11 mouse cellular contexts compared by ENCODE assay signal in the genomic region with DNA sequence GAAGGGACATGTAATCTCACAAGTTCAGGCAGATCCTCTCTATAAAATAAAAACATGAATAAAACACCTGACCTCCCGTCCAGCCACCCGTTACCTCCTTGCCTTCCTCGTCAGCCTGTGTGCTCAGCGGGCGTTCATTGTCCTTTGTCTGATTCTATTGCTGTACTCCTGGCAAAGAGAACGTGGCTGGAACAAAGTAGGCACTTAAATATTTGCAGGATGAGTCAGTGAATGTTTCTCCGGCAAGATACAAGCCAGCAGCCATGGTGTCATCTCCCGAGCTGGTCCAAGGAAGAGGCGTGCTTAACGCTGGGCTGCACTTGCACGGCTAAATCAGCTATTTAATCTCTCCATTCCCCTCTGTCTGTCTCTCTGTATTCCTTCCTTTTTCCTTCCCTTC. TPM values are rescaled to one million over a fixed set of nuclear protein-coding genes. Genes with fewer than 3 reads are reported as not detected.
DNase-seq lines count a peak whose midpoint lies in the region; ATAC-seq and TF ChIP-seq lines count a peak whose summit lies in the region.
"Had no signal": no experiment of that assay in that cellular context is flagged by ENCODE, and none has a peak within 500 bp of the region (broad histone marks: within the 10 kb centered on the region; RNA-seq: fewer than 3 reads in every experiment).

No protein-coding gene starts in this region.

- H3K27ac ChIP-seq in ES-E14 (ENCODE audit: insufficient read depth, low read depth, low read length, poor library complexity, severe bottlenecking), result no peak overlapping the region
- peak overlapping the region; percentile 76 for H3K27ac ChIP-seq in heart, postnatal 0 days (ENCODE audit: low read depth)
- no peak overlapping the region for H3K27ac ChIP-seq in midbrain, embryonic 13.5 days
- H3K27ac ChIP-seq: embryonic facial prominence, embryonic 12.5 days had no signal

- 0 out of 4 replicates have a peak, but pooled peaks cover 0 to 2% of the 10 kb centered on the region in 2 experiments for H3K4me1 ChIP-seq in ES-E14 (ENCODE audit: control insufficient read depth in 2 of 2, insufficient read depth in 2 of 2, low read length in 2 of 2, poor library complexity in 1 of 2)
- peaks cover 34% of the 10 kb centered on the region for H3K4me1 ChIP-seq in heart, postnatal 0 days (ENCODE audit: control insufficient read depth, insufficient read depth)
- peaks cover 30% of the 10 kb centered on the region for H3K4me1 ChIP-seq in midbrain, embryonic 13.5 days (replicated peaks)

- no peak for TF ChIP-seq EP300 in heart, postnatal 0 days (IDR thresholded peaks at IDR 0.05; ENCODE audit: low read depth)

- in situ Hi-C loops in ES-E14 (cut with MboI; ENCODE audit: low sequenced_read_pairs in 2 of 2, unreplicated experiment in 2 of 2), result no loop called here

- H3K4me2 ChIP-seq in heart, postnatal 0 days (ENCODE audit: low read depth, low read length), result peak overlapping the region; percentile 56
- no peak overlapping the region for H3K4me2 ChIP-seq in midbrain, embryonic 13.5 days (replicated peaks)
- H3K4me2 ChIP-seq: embryonic facial prominence, embryonic 12.5 days had no signal

- H3K9me3 ChIP-seq in ES-E14 (ENCODE audit: control insufficient read depth, insufficient read depth, low read depth, low read length), result no peaks in the 10 kb centered on the region
- no peaks in the 10 kb centered on the region for H3K9me3 ChIP-seq in heart, postnatal 0 days (replicated peaks; ENCODE audit: control insufficient read depth, low read length)
- no peaks in the 10 kb centered on the region for H3K9me3 ChIP-seq in midbrain, embryonic 13.5 days
- H3K9me3 ChIP-seq: embryonic facial prominence, embryonic 12.5 days had no signal

- peak; percentile 6 for DNase-seq in kidney, adult 11 months
- DNase-seq in kidney, adult 8-10 months, result no peak
- DNase-seq in ES-E14 (ENCODE audit: low read depth, low spot score), result peak; percentile 7
- peak; percentile 40 for DNase-seq in adrenal gland, postnatal 36 days
- DNase-seq in heart, postnatal 0 days (ENCODE audit: low spot score), result peak; percentile 72
- no peak for DNase-seq in layer of hippocampus, adult 9-11 months
- DNase-seq in layer of hippocampus, postnatal 25 days (ENCODE audit: extremely low spot score in 1 of 2, low spot score in 1 of 2), result no peak

- WGBS in heart, postnatal 0 days, result 8% methylated on average over 11 of the region's 11 CpGs
- WGBS in midbrain, embryonic 13.5 days, result 30% methylated on average over 11 of the region's 11 CpGs

- no peak for TF ChIP-seq CTCF in heart, postnatal 0 days (IDR thresholded peaks at IDR 0.05; ENCODE audit: low read depth)

- no peaks in the 10 kb centered on the region for H3K27me3 ChIP-seq in heart, postnatal 0 days (ENCODE audit: control insufficient read depth, insufficient read depth, low read length)
- no peaks in the 10 kb centered on the region; the same call in 1 of the 2 replicates for H3K27me3 ChIP-seq in midbrain, embryonic 13.5 days
- H3K27me3 ChIP-seq: embryonic facial prominence, embryonic 12.5 days had no signal

- H3K36me3 ChIP-seq in ES-E14 (ENCODE audit: control insufficient read depth, insufficient read depth, low read length, poor library complexity, severe bottlenecking), result no peaks in the 10 kb centered on the region
- no peaks in the 10 kb centered on the region for H3K36me3 ChIP-seq in heart, postnatal 0 days (replicated peaks; ENCODE audit: control insufficient read depth, insufficient read depth, low read length)
- no peaks in the 10 kb centered on the region; the same call in 1 of the 2 replicates for H3K36me3 ChIP-seq in midbrain, embryonic 13.5 days
- H3K36me3 ChIP-seq: embryonic facial prominence, embryonic 12.5 days had no signal

- ATAC-seq in heart, postnatal 0 days (ENCODE audit: insufficient read depth, low read depth), result peak; percentile 80; the same call in 1 of the 2 replicates
- ATAC-seq in midbrain, embryonic 13.5 days, result no peak

- no peak overlapping the region for H3K4me3 ChIP-seq in ES-E14 (ENCODE audit: insufficient read depth in 1 of 2, low read depth in 1 of 2, low read length in 2 of 2, poor library complexity in 1 of 2, severe bottlenecking in 1 of 2)
- H3K4me3 ChIP-seq in heart, postnatal 0 days (ENCODE audit: low read depth, low read length), result peak overlapping the region; percentile 25
- H3K4me3 ChIP-seq in midbrain, embryonic 13.5 days (replicated peaks), result no peak overlapping the region
- H3K4me3 ChIP-seq: embryonic facial prominence, embryonic 12.5 days had no signal

- H3K9ac ChIP-seq in ES-E14 (ENCODE audit: insufficient read depth, low read depth, low read length, poor library complexity, severe bottlenecking), result no peak overlapping the region
- peak overlapping the region; percentile 26 for H3K9ac ChIP-seq in heart, postnatal 0 days (replicated peaks; ENCODE audit: low read depth, low read length)
- no peak overlapping the region for H3K9ac ChIP-seq in midbrain, embryonic 13.5 days (replicated peaks)
- H3K9ac ChIP-seq: embryonic facial prominence, embryonic 12.5 days had no signal

TF ChIP-seq in ES-E14, 5 proteins besides CTCF, POLR2A, EP300 and RAD21:
- TF ChIP-seq MAFK (IDR thresholded peaks at IDR 0.05; ENCODE audit: insufficient read depth, low read depth, low read length) (no peak), ZNF384 (IDR thresholded peaks at IDR 0.05; ENCODE audit: low read depth, low read length) (no peak), CHD2 (IDR thresholded peaks at IDR 0.05; ENCODE audit: low read depth, low read length) (no peak), ZC3H11A (IDR thresholded peaks at IDR 0.05; ENCODE audit: borderline replicate concordance, low read depth, low read length) (no peak), HCFC1 (IDR thresholded peaks at IDR 0.05; ENCODE audit: borderline replicate concordance, insufficient read depth, low read length) (no peak)

RNA-seq across cellular contexts. Expression of a gene that starts 26.3 kb away (rescaled TPM):
- 1.3 and 3.2 TPM in 2 replicates for total RNA-seq in ES-E14 (2012; rRNA removed)
- total RNA-seq in adrenal gland, postnatal 36 days (2021), result not detected
- 0.93 TPM in 1 of 2 replicates, not detected in the other for total RNA-seq in heart, postnatal 0 days (2014; rRNA removed; ENCODE audit: low replicate concordance)
- 0.73 and 0.86 TPM in 2 replicates for polyA plus RNA-seq in heart, postnatal 0 days (2015; fragmentation: Nextera tagmentation; extraction: Ambion mirVana)
- 0.34 and 0.48 TPM in 2 replicates for polyA plus RNA-seq in midbrain, embryonic 13.5 days (2015; fragmentation: Nextera tagmentation; extraction: Ambion mirVana)
- under 1 TPM in 1 of 2 experiments, not detected in 1; 0.12 TPM for total RNA-seq in layer of hippocampus, postnatal 25 days (2021)
- polyA plus RNA-seq: large intestine, adult 2 months; small intestine, adult 2 months had no signal

Comparison
In these comparisons a context has a peak if more than half of its experiments do, and no peak if none do; other contexts are left out.
1. DNase-seq: peak in kidney, adult 11 months (single experiment), ES-E14 (single experiment), adrenal gland, postnatal 36 days (2 of 2) and heart, postnatal 0 days (single experiment); none in kidney, adult 8-10 months (0 of 2), layer of hippocampus, adult 9-11 months (single experiment) and layer of hippocampus, postnatal 25 days (0 of 2).